Mouse (Mus musculus): ENCODE results near the gene Acot8.

Gene Acot8

DNA sequence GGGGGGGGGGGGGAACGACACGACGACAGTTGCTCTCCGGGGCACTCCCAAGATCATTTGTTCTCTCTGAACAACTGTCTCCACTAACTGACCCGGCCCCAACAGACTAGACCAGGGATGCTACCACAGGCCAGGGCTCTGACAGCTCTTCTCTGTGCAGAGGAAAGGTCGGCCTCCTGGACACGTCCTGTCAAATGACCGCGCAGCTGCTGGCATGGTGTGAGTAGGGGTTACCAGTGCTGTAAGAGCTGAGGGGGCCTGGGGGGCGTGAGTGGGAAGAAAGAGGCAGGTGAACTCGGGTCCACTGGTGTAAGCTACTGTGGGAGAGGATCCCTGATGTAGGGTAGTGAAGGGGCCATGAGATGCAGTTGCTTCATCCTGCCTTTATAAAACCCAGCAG, 46.8 kb downstream of the Acot8 start:
- in situ Hi-C loops (cut with MboI, MseI), result no loop called here

DNA sequence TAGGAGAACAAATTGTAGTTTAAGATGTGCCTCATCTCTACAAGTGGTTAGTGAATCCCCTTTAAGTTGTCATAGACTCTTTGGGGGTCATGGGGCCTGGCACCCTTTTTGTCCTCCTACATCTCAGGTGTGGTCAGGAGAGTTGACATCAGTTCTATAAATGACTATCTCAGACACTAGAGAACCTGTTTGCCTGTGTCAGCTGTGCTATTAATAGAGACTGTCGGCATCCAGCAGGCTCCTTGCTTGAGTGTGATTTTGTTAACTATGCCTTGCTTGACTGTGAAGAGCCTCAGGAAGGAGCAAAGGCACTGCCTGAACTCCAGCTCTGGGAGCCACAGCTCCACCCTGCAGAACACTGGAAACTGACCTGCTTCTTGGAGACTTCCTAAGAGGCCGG, 49.9 kb downstream of the Acot8 start:
- in situ Hi-C loops (cut with MboI, MseI), result no loop called here

- in situ Hi-C loops (cut with MboI, MseI), result no loop called here
These were observed 50.6 kb downstream of the Acot8 start for GRCm38 (mm10) chr2:164754105-164754504.

DNA sequence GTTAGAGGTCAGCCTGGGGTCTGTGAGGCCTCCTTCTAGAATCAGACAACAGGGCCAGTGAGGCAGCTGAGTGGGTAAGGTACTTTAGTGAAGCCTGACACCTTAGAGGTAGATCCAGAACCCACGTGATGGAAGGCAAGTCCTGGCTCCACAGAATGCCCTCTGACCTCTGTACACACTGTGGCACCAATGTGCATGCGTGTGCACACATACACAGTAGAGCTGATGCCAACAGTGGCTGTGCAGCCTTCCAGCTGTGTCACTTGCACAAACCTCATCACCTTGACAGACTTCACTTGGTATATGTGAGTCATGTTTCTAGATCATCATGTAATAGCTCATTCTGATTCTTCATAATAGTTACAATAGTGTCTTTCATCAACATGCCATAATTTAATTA, 52.2 kb downstream of the Acot8 start:
- in situ Hi-C loops (cut with MboI, MseI), result no loop called here

- in situ Hi-C loops (cut with MboI, MseI), result no loop called here
These were observed 55.7 kb downstream of the Acot8 start for GRCm38 (mm10) chr2:164748991-164749390.

DNA sequence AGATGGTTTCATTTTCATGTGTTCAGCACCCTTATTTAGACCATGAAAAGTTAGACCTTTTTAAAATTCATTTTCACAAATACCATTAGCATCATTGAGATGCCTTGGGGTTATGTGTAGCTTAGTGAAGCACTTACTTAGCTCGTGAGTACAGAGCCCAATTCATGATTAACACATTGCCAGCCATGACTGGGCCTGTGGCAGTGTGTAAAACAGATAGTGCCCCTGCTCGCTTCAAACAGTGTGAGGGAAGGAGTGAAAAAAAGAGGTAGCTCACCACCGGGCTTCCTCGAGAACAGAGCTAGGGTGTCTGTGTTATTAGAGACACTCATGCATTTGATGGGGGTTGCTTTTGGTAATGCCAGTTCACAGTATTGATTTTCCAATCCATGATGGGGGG, 56.5 kb downstream of the Acot8 start:
- in situ Hi-C loops (cut with MboI, MseI), result no loop called here

DNA sequence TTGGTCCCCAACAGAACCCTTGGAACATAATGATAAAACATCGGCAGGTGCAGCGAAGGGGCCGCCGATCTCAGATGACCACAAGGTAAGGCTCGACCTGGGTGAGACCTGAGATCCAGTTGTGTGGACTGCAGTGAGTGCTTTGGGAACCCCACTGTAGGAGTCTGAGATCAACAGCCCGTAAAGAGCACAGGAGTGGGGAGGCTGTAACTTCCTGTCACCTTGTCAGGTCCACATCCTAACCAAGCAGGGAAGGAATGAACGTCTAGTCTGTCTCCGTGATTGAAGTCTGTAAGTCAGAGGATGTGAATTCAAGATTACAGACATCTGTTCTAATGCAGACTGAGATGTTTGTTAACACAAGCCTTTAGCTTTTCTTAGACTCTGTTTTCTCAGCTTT, 58.0 kb downstream of the Acot8 start:
- in situ Hi-C loops (cut with MboI, MseI), result no loop called here

DNA sequence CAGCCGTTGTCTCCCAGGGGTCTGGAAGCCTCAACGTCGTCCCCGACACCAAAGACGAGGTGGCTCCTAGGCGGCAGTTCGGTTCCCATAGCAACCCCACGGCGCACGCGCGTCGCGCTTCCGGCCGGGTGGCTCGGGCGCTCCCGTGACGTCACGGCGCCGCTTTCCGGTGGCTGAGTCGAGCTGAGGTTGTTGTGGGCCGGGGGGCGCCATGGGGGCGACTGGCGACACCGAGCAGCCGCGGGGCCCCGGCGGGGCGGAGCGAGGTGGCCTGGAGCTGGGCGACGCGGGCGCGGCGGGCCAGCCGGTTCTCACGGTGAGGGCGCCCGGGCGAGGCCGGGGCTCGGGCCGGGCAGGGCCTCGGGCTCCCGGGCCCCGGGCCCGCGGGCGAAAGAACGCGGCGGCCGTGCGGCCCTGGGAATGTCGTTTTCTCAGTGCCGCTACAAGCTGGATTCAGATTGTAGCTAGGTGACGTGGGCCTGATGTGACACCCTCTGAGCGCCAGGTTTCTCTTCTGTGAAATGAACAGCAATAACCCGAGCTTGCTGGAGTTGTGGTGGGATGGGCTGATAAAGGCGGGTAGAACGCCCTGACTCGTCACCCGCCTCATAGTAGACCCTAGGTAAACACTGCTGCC, 58.7 kb downstream of the Acot8 start, which contains the start of the genes Wfdc3 and Dnttip1:
TSS of gene Wfdc3 (minus strand) at position 89 of the 637 bp plus-strand sequence.
TSS of gene Dnttip1 (plus strand) at position 141 of the 637 bp plus-strand sequence.
- in situ Hi-C loops (cut with MboI, MseI), result no loop called here

GRCm38 (mm10) chr2:164744987-164745386, 59.7 kb downstream of the Acot8 start:
- in situ Hi-C loops (cut with MboI, MseI), result no loop called here
